Mouse (Mus musculus): ENCODE data around the gene Tenm4. TPM values are rescaled to one million over a fixed set of nuclear protein-coding genes. Genes with fewer than 3 reads are reported as not detected.

Tenm4 gene
- polyA plus RNA-seq, 1 experiment from 2014 or later, result 16.8 TPM

- 47% methylated on average over 2 of the region's 2 CpGs for WGBS
- H3K27ac ChIP-seq, result no peak overlapping the region
- H3K27me3 ChIP-seq (ENCODE audit: insufficient read depth, poor library complexity, severe bottlenecking), result 0 out of 2 replicates have a peak, but pooled peaks cover 3% of the 10 kb centered on the region
- H3K4me1 ChIP-seq, result peaks cover 26% of the 10 kb centered on the region; the same call in 1 of the 2 replicates
- no peaks in the 10 kb centered on the region for H3K9me3 ChIP-seq
- no peak for DNase-seq (ENCODE audit: low spot score)
- H3K36me3 ChIP-seq, result no peaks in the 10 kb centered on the region
- no peak overlapping the region for H3K4me3 ChIP-seq
Measured at GRCm38 (mm10) chr7:96456618-96457017, 285.6 kb downstream of the Tenm4 start.

GRCm38 (mm10) chr7:96457891-96458290, 286.8 kb downstream of the Tenm4 start:
- WGBS, result 69% methylated on average over 2 of the region's 2 CpGs
- H3K27ac ChIP-seq, result no peak overlapping the region
- no peak overlapping the region for H3K4me3 ChIP-seq
- no peaks in the 10 kb centered on the region for H3K9me3 ChIP-seq
- 0 out of 2 replicates have a peak, but pooled peaks cover 3% of the 10 kb centered on the region for H3K27me3 ChIP-seq (ENCODE audit: insufficient read depth, poor library complexity, severe bottlenecking)
- no peaks in the 10 kb centered on the region for H3K36me3 ChIP-seq
- DNase-seq (ENCODE audit: low spot score), result no peak
- peaks cover 16% of the 10 kb centered on the region; the same call in 1 of the 2 replicates for H3K4me1 ChIP-seq

GRCm38 (mm10) chr7:96458992-96459391, 287.9 kb downstream of the Tenm4 start:
- Histone ChIP-seq H3K9me3 (no peaks in the 10 kb centered on the region), H3K27ac (no peak overlapping the region), H3K4me1 (peaks cover 16% of the 10 kb centered on the region; the same call in 1 of the 2 replicates), H3K4me3 (no peak overlapping the region), H3K27me3 (ENCODE audit: insufficient read depth, poor library complexity, severe bottlenecking) (0 out of 2 replicates have a peak, but pooled peaks cover 3% of the 10 kb centered on the region), H3K36me3 (no peaks in the 10 kb centered on the region)
- DNase-seq (ENCODE audit: low spot score), result no peak
- 52% methylated on average over 6 of the region's 6 CpGs for WGBS

GRCm38 (mm10) chr7:96466761-96467160, 295.7 kb downstream of the Tenm4 start:
- Histone ChIP-seq H3K36me3 (no peaks in the 10 kb centered on the region), H3K4me1 (no peaks in the 10 kb centered on the region), H3K27ac (no peak overlapping the region), H3K27me3 (ENCODE audit: insufficient read depth, poor library complexity, severe bottlenecking) (0 out of 2 replicates have a peak, but pooled peaks cover 20% of the 10 kb centered on the region), H3K9me3 (no peaks in the 10 kb centered on the region), H3K4me3 (no peak overlapping the region)
- DNase-seq (ENCODE audit: low spot score), result no peak
- WGBS, result 78% methylated on average over 3 of the region's 3 CpGs

GRCm38 (mm10) chr7:96470821-96471220, 299.8 kb downstream of the Tenm4 start:
- H3K27me3 ChIP-seq (ENCODE audit: insufficient read depth, poor library complexity, severe bottlenecking), result peaks cover 22% of the 10 kb centered on the region; the same call in 1 of the 2 replicates
- no peaks in the 10 kb centered on the region for H3K4me1 ChIP-seq
- H3K9me3 ChIP-seq, result no peaks in the 10 kb centered on the region
- no peak overlapping the region for H3K27ac ChIP-seq
- no peak overlapping the region for H3K4me3 ChIP-seq
- no peak for DNase-seq (ENCODE audit: low spot score)
- H3K36me3 ChIP-seq, result no peaks in the 10 kb centered on the region
- 75% methylated on average over 6 of the region's 6 CpGs for WGBS

GRCm38 (mm10) chr7:96474560-96475089, 303.6 kb downstream of the Tenm4 start:
- no peaks in the 10 kb centered on the region for H3K4me1 ChIP-seq
- H3K27ac ChIP-seq, result no peak overlapping the region
- DNase-seq (ENCODE audit: low spot score), result no peak
- H3K36me3 ChIP-seq, result no peaks in the 10 kb centered on the region
- peaks cover 17% of the 10 kb centered on the region; the same call in 1 of the 2 replicates for H3K27me3 ChIP-seq (ENCODE audit: insufficient read depth, poor library complexity, severe bottlenecking)
- no peak overlapping the region for H3K4me3 ChIP-seq
- 83% methylated on average over 11 of the region's 11 CpGs for WGBS
- H3K9me3 ChIP-seq, result no peaks in the 10 kb centered on the region

GRCm38 (mm10) chr7:96476987-96477613, 306.1 kb downstream of the Tenm4 start:
- no peaks in the 10 kb centered on the region for H3K4me1 ChIP-seq
- H3K9me3 ChIP-seq, result no peaks in the 10 kb centered on the region
- peaks cover 18% of the 10 kb centered on the region; the same call in 1 of the 2 replicates for H3K27me3 ChIP-seq (ENCODE audit: insufficient read depth, poor library complexity, severe bottlenecking)
- WGBS, result 80% methylated on average over 6 of the region's 6 CpGs
- DNase-seq (ENCODE audit: low spot score), result no peak
- no peak overlapping the region for H3K4me3 ChIP-seq
- no peaks in the 10 kb centered on the region for H3K36me3 ChIP-seq
- H3K27ac ChIP-seq, result no peak overlapping the region

GRCm38 (mm10) chr7:96479139-96479538, 308.1 kb downstream of the Tenm4 start:
- Histone ChIP-seq H3K36me3 (no peaks in the 10 kb centered on the region), H3K27me3 (ENCODE audit: insufficient read depth, poor library complexity, severe bottlenecking) (peaks cover 18% of the 10 kb centered on the region; the same call in 1 of the 2 replicates), H3K27ac (no peak overlapping the region), H3K4me3 (no peak overlapping the region), H3K9me3 (no peaks in the 10 kb centered on the region), H3K4me1 (peaks cover 5% of the 10 kb centered on the region)
- DNase-seq (ENCODE audit: low spot score), result no peak
- WGBS, result 79% methylated on average over 6 of the region's 6 CpGs

- H3K9me3 ChIP-seq, result no peaks in the 10 kb centered on the region
- no peaks in the 10 kb centered on the region for H3K36me3 ChIP-seq
- peaks cover 18% of the 10 kb centered on the region; the same call in 1 of the 2 replicates for H3K27me3 ChIP-seq (ENCODE audit: insufficient read depth, poor library complexity, severe bottlenecking)
- no peak overlapping the region for H3K27ac ChIP-seq
- no peak for DNase-seq (ENCODE audit: low spot score)
- H3K4me1 ChIP-seq, result peaks cover 6% of the 10 kb centered on the region
- no peak overlapping the region for H3K4me3 ChIP-seq
- 84% methylated on average over 9 of the region's 9 CpGs for WGBS
Measured at GRCm38 (mm10) chr7:96480351-96480983, 309.4 kb downstream of the Tenm4 start.

- no peak for DNase-seq (ENCODE audit: low spot score)
- peaks cover 8% of the 10 kb centered on the region; the same call in 1 of the 2 replicates for H3K27me3 ChIP-seq (ENCODE audit: insufficient read depth, poor library complexity, severe bottlenecking)
- H3K4me3 ChIP-seq, result no peak overlapping the region
- WGBS, result 67% methylated on average over 8 of the region's 8 CpGs
- no peak overlapping the region for H3K27ac ChIP-seq
- no peaks in the 10 kb centered on the region for H3K9me3 ChIP-seq
- no peaks in the 10 kb centered on the region for H3K36me3 ChIP-seq
- H3K4me1 ChIP-seq, result peaks cover 6% of the 10 kb centered on the region
Measured at GRCm38 (mm10) chr7:96482953-96483352, 311.9 kb downstream of the Tenm4 start.

GRCm38 (mm10) chr7:96484006-96484581, 313.0 kb downstream of the Tenm4 start:
- peaks cover 6% of the 10 kb centered on the region for H3K4me1 ChIP-seq
- DNase-seq (ENCODE audit: low spot score), result no peak
- no peak overlapping the region for H3K4me3 ChIP-seq
- H3K27ac ChIP-seq, result no peak overlapping the region
- H3K36me3 ChIP-seq, result no peaks in the 10 kb centered on the region
- peaks cover 8% of the 10 kb centered on the region; the same call in 1 of the 2 replicates for H3K27me3 ChIP-seq (ENCODE audit: insufficient read depth, poor library complexity, severe bottlenecking)
- 79% methylated on average over 1 of the region's 1 CpGs for WGBS
- no peaks in the 10 kb centered on the region for H3K9me3 ChIP-seq

- no peaks in the 10 kb centered on the region for H3K4me1 ChIP-seq
- no peak overlapping the region for H3K4me3 ChIP-seq
- peaks cover 10% of the 10 kb centered on the region; the same call in 1 of the 2 replicates for H3K27me3 ChIP-seq (ENCODE audit: insufficient read depth, poor library complexity, severe bottlenecking)
- H3K27ac ChIP-seq, result no peak overlapping the region
- WGBS, result 87% methylated on average over 6 of the region's 6 CpGs
- no peaks in the 10 kb centered on the region for H3K36me3 ChIP-seq
- no peaks in the 10 kb centered on the region for H3K9me3 ChIP-seq
- no peak for DNase-seq (ENCODE audit: low spot score)
Measured at GRCm38 (mm10) chr7:96489348-96490076, 318.5 kb downstream of the Tenm4 start.

Data from heart, embryonic 10.5 days (tissue).